Mouse (Mus musculus) granulocyte monocyte progenitor cell, adult 5-6 weeks (primary cell): ENCODE data around the gene Olfr126. TPM values are rescaled to one million over a fixed set of nuclear protein-coding genes. Genes with fewer than 3 reads are reported as not detected.

Experiments used
- ATAC-seq: replicated peaks from 2 replicates; pipeline ENCODE4 v1.8.0; 2016; ENCODE audit warnings: mild to moderate bottlenecking, moderate TSS enrichment, inconsistent platforms; ENCODE audit not compliant: poor library complexity, severe bottlenecking
- total RNA-seq, 2 experiments: library from RNA; stranded (forward) in 1 of 2; stranded (reverse) in 1 of 2; fragments of 200-712, 200-1000 nt in 1 of 2; fragments of >200 nt in 1 of 2; fragmentation: Nextera tagmentation in 1 of 2; gene quantifications; 2 replicates each; pipeline ENCODE4 v1.2.3; 2014 to 2017

Olfr126 gene
- not detected in 2 replicates for total RNA-seq (2014; fragmentation: Nextera tagmentation)
- total RNA-seq (2017), result not detected in 2 replicates

DNA sequence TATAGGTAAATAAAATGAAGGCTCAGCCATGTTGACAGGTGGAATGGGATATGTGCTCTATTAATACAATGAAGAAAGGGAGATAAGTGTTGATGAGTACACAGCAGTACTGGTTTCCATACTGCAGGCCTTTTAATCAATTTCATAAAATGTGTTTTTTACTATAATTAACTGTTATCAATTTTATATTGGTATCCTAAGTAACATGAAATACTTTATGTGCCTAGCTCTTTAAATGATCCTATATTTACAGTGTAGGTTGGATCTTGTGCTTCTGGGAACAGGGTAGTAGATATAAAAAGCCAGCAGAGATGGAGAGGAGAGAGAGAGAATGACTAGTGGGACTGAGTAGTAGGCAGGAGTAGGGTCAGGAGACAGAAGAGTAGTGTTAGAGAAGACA is at the start of gene Olfr126:
Gene Olfr126 (plus strand): TSS at position 301 of the 400 bp plus-strand sequence.
- no peak for ATAC-seq

DNA sequence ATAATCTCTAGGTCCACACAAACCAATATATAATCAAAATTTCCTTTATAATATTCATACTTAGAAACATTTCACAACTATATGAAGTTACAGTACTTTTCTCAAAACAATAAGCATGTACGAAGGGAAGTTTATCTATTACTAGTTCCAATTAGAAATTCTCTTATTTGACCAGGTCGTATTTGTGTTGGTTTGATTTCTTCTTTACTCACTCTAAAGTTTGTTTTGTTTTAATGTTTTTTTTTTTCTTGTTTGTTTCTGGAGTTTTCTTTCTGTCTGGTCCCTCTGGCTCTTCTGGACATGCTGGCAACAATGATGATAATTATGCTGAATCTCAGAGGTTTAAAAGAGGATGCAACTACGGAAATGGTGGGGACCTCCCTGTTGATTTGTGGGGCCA is 47.7 kb upstream of the Olfr126 start, which contains the start of gene Olfr124:
Gene Olfr124 (plus strand): TSS at position 301 of the 400 bp plus-strand sequence.
- no peak for ATAC-seq

DNA sequence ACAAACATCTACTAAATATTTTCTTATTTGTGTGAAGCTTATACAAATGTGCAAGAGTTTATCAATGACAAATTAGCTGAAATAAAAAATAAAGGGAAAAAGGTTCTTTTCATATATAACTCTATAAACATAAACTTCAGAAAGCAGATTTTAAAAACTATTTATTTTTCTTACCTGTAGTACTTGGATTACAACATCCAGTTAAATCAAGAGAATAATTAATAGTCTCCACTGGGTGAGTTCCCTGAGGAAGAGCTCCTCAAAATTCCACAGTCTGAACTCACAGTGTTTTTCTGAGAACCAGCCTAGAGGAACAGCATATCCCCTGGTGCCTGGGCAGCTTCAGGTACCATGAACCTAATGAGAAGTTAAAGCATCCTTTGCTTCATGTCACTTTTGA is 14.6 kb upstream of the Olfr126 start, which contains the start of gene Olfr125:
Gene Olfr125 (plus strand): TSS at position 301 of the 400 bp plus-strand sequence.
- ATAC-seq, result no peak

DNA sequence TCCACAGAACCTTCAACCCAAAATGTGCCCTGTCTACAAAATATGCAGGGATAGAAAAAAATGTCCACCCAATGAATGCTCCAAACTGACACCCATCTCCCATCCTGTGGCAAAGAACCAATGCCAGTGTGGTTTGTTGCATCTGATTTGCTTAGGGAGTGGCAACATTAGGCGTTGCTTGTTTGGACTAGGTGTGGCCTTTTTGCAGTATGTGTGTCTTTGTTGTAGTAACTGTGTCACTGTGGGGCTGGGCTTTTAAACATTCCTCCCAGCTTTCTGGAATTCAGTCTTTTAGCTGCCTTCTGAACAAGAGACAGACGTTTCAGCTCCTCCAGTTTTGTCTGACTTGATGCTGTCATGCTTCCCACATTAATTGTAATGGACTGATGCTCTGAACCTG is 16.6 kb downstream of the Olfr126 start:
- no peak for ATAC-seq

DNA sequence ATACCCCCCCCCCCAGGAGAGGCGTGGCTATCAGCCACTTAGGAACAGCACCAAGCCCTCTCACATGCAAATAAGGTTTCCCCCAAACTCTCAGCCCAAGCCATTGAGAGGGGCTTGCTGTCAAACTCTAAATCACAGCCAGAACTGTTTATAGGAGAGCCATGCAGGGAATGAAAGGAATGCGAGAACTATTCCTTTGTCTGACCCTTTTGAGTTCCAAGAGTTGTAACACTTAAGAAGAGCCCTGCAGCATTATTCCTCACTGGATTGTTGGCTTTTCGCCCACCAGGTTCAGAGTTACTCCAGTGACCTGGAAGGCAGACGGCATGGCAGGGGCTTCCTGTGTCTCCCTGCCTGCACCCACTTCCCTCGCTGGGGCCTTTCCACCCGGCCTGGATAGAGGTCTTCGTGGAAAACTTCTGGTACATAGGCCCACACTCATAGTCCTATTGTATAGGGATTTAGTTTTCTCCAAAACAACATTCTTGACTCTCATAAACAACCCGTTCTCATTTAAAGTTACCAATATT is 22.5 kb downstream of the Olfr126 start:
- no peak for ATAC-seq

DNA sequence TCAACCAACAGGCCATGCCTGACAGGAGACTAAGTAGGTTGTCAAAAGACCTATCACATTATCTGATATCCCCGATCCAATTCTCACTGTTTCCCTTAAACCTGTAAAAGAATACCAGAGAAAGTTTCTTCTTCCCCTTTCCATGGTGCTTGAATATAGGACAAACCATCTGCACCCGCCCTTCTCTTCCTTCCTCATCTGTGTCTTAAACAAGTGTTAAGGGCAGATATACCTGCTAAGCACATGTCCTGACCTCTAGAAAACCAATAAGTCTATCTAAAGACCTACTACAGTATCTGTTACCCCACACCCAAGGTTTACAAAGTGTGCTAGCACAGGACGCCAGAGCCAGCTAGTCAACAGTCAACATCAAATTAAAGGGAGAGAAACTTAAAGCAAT is 26.5 kb downstream of the Olfr126 start:
- ATAC-seq, result no peak

DNA sequence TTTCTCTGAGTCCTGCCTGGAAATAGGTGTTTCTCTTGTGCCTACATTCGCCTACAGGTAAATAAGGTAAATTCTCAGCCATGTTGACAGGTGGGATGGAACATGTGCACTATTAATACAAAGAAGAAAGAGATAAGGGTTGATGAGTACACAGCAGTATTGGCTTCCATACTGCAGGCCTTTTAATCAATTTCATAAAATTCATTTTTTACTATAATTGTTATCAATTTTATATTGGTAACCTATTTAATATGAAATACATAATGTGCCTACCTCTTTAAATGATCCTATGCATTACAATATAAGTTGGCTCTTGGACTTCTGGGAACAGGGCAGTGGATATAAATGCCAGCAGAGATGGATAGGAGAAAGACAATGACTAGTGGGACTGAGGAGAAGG is 52.9 kb downstream of the Olfr126 start, which contains the start of gene Olfr127:
Gene Olfr127 (plus strand): TSS at position 301 of the 400 bp plus-strand sequence.
- no peak for ATAC-seq

Other genes with a start within 250 kb of the Olfr126 start
- gene Olfr115, start 220.4 kb upstream of the Olfr126 start, total RNA-seq (2014; fragmentation: Nextera tagmentation), result not detected in 2 replicates
- not detected in 2 replicates for gene Olfr115, start 220.4 kb upstream of the Olfr126 start, total RNA-seq (2017)
- gene Olfr116, start 220.3 kb upstream of the Olfr126 start, total RNA-seq (2014; fragmentation: Nextera tagmentation), result not detected in 2 replicates
- gene Olfr116, start 220.3 kb upstream of the Olfr126 start, total RNA-seq (2017), result not detected in 2 replicates
- gene Olfr117, start 183.7 kb upstream of the Olfr126 start, total RNA-seq (2014; fragmentation: Nextera tagmentation), result not detected in 2 replicates
- gene Olfr117, start 183.7 kb upstream of the Olfr126 start, total RNA-seq (2017), result not detected in 2 replicates
- not detected in 2 replicates for gene Olfr118, start 180.5 kb upstream of the Olfr126 start, total RNA-seq (2014; fragmentation: Nextera tagmentation)
- gene Olfr118, start 180.5 kb upstream of the Olfr126 start, total RNA-seq (2017), result not detected in 2 replicates
- gene Olfr119, start 150.9 kb upstream of the Olfr126 start, total RNA-seq (2014; fragmentation: Nextera tagmentation), result not detected in 2 replicates
- gene Olfr119, start 150.9 kb upstream of the Olfr126 start, total RNA-seq (2017), result not detected in 2 replicates
- gene Olfr120, start 125.7 kb upstream of the Olfr126 start, total RNA-seq (2014; fragmentation: Nextera tagmentation), result not detected in 2 replicates
- gene Olfr120, start 125.7 kb upstream of the Olfr126 start, total RNA-seq (2017), result not detected in 2 replicates
- not detected in 2 replicates for gene Olfr121, start 98.6 kb upstream of the Olfr126 start, total RNA-seq (2014; fragmentation: Nextera tagmentation)
- not detected in 2 replicates for gene Olfr121, start 98.6 kb upstream of the Olfr126 start, total RNA-seq (2017)
- not detected in 2 replicates for gene Olfr122, start 78.9 kb upstream of the Olfr126 start, total RNA-seq (2014; fragmentation: Nextera tagmentation)
- gene Olfr122, start 78.9 kb upstream of the Olfr126 start, total RNA-seq (2017), result not detected in 2 replicates
- not detected in 2 replicates for gene Olfr123, start 54.0 kb upstream of the Olfr126 start, total RNA-seq (2014; fragmentation: Nextera tagmentation)
- gene Olfr123, start 54.0 kb upstream of the Olfr126 start, total RNA-seq (2017), result not detected in 2 replicates
- not detected in 2 replicates for gene Olfr124, start 47.6 kb upstream of the Olfr126 start, total RNA-seq (2014; fragmentation: Nextera tagmentation)
- not detected in 2 replicates for gene Olfr124, start 47.6 kb upstream of the Olfr126 start, total RNA-seq (2017)
- not detected in 2 replicates for gene Olfr125, start 14.5 kb upstream of the Olfr126 start, total RNA-seq (2014; fragmentation: Nextera tagmentation)
- not detected in 2 replicates for gene Olfr125, start 14.5 kb upstream of the Olfr126 start, total RNA-seq (2017)
- not detected in 2 replicates for gene Olfr127, start 53.0 kb downstream of the Olfr126 start, total RNA-seq (2014; fragmentation: Nextera tagmentation)
- not detected in 2 replicates for gene Olfr127, start 53.0 kb downstream of the Olfr126 start, total RNA-seq (2017)
- not detected in 2 replicates for gene Olfr128, start 73.1 kb downstream of the Olfr126 start, total RNA-seq (2014; fragmentation: Nextera tagmentation)
- not detected in 2 replicates for gene Olfr128, start 73.1 kb downstream of the Olfr126 start, total RNA-seq (2017)
- not detected in 2 replicates for gene Olfr761, start 105.6 kb downstream of the Olfr126 start, total RNA-seq (2014; fragmentation: Nextera tagmentation)
- gene Olfr761, start 105.6 kb downstream of the Olfr126 start, total RNA-seq (2017), result not detected in 2 replicates
- not detected in 2 replicates for gene Olfr129, start 212.6 kb downstream of the Olfr126 start, total RNA-seq (2014; fragmentation: Nextera tagmentation)
- not detected in 2 replicates for gene Olfr129, start 212.6 kb downstream of the Olfr126 start, total RNA-seq (2017)
- gene Olfr130, start 216.4 kb downstream of the Olfr126 start, total RNA-seq (2014; fragmentation: Nextera tagmentation), result not detected in 2 replicates
- gene Olfr130, start 216.4 kb downstream of the Olfr126 start, total RNA-seq (2017), result not detected in 2 replicates
- not detected in 2 replicates for gene Olfr131, start 241.2 kb downstream of the Olfr126 start, total RNA-seq (2014; fragmentation: Nextera tagmentation)
- gene Olfr131, start 241.2 kb downstream of the Olfr126 start, total RNA-seq (2017), result not detected in 2 replicates